In the genomic region with DNA sequence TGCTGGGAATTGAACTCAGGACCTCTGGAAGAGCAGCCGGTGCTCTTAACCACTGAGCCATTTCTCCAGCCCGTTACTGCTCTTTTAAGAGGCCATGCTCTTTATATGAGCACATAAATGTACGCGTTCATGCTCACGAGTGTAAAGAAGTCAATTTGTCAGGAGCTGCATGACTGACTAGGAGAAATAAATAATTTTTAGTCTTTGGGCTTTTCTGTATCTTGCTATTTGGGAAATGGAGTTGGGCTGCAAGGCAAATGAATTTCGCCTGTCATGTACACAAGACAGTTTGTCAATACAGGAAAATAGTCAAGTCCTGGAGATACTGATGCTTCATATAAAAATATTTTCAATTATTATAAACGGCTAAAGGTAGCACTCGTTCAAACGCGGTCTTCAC, we compare ENCODE assay signal across 8 mouse cellular contexts. TPM values are rescaled to one million over a fixed set of nuclear protein-coding genes. Genes with fewer than 3 reads are reported as not detected.
DNase-seq lines count a peak whose midpoint lies in the region; ATAC-seq and TF ChIP-seq lines count a peak whose summit lies in the region.

No protein-coding gene starts in this region.

- no peak for DNase-seq in heart, embryonic 10.5 days (ENCODE audit: low spot score)
- no peak for DNase-seq in heart, postnatal 25 days (ENCODE audit: low spot score)
- DNase-seq in forebrain, embryonic 11.5 days (ENCODE audit: low spot score), result no peak
- no peak for DNase-seq in adrenal gland, postnatal 36 days
- no peak for DNase-seq in right cerebral cortex, postnatal 25 days
- no peak for DNase-seq in kidney, postnatal 25 days

- intact Hi-C loops in heart, postnatal 25 days (cut with DNase I), result no loop called here

- H3K4me2 ChIP-seq in forebrain, embryonic 11.5 days (ENCODE audit: low read depth, low read length, severe bottlenecking), result peak overlapping the region; percentile 70
- peak overlapping the region; percentile 75 for H3K4me2 ChIP-seq in liver, embryonic 12.5 days

- peaks cover 25% of the 10 kb centered on the region; the same call in 1 of the 2 replicates for H3K36me3 ChIP-seq in heart, embryonic 10.5 days
- H3K36me3 ChIP-seq in C2C12 (ENCODE audit: control insufficient read depth, insufficient read depth), result no peaks in the 10 kb centered on the region
- no peaks in the 10 kb centered on the region for H3K36me3 ChIP-seq in forebrain, embryonic 11.5 days (ENCODE audit: control insufficient read depth, insufficient read depth, low read length)
- peaks cover 19% of the 10 kb centered on the region for H3K36me3 ChIP-seq in liver, embryonic 12.5 days

- peaks cover 9% of the 10 kb centered on the region for H3K4me1 ChIP-seq in heart, embryonic 10.5 days
- H3K4me1 ChIP-seq in forebrain, embryonic 11.5 days (replicated peaks; ENCODE audit: control insufficient read depth, insufficient read depth, low read length), result 0 out of 2 replicates have a peak, but pooled peaks cover 2% of the 10 kb centered on the region
- peaks cover 16% of the 10 kb centered on the region for H3K4me1 ChIP-seq in liver, embryonic 12.5 days

- no peaks in the 10 kb centered on the region for H3K79me2 ChIP-seq in C2C12 (ENCODE audit: control insufficient read depth, insufficient read depth)

- no peaks in the 10 kb centered on the region for H3K9me3 ChIP-seq in heart, embryonic 10.5 days
- no peaks in the 10 kb centered on the region for H3K9me3 ChIP-seq in forebrain, embryonic 11.5 days (ENCODE audit: control insufficient read depth, low read length)
- no peaks in the 10 kb centered on the region for H3K9me3 ChIP-seq in liver, embryonic 12.5 days (replicated peaks)

- H3K79me3 ChIP-seq in C2C12 (ENCODE audit: low read depth), result no peaks in the 10 kb centered on the region

- peak overlapping the region; percentile 94 for H3K9ac ChIP-seq in forebrain, embryonic 11.5 days (ENCODE audit: low read length)
- H3K9ac ChIP-seq in liver, embryonic 12.5 days, result peak overlapping the region; percentile 81

- no peak for TF ChIP-seq CTCF in C2C12 (IDR thresholded peaks at IDR 0.05; ENCODE audit: control insufficient read depth, insufficient read depth, insufficient read length)

- 53% methylated on average over 10 of the region's 10 CpGs for WGBS in heart, embryonic 10.5 days
- 52% methylated on average over 10 of the region's 10 CpGs for WGBS in forebrain, embryonic 11.5 days
- 43% methylated on average over 10 of the region's 10 CpGs for WGBS in liver, embryonic 12.5 days (ENCODE audit: insufficient replicate concordance)

- H3ac ChIP-seq in C2C12 (ENCODE audit: control insufficient read depth, insufficient read length, low read depth), result no peak overlapping the region

- ATAC-seq in forebrain, embryonic 11.5 days (replicated peaks; ENCODE audit: low FRiP score), result no peak
- no peak for ATAC-seq in liver, embryonic 12.5 days

- H3K27me3 ChIP-seq in heart, embryonic 10.5 days (ENCODE audit: insufficient read depth, poor library complexity, severe bottlenecking), result no peaks in the 10 kb centered on the region
- no peaks in the 10 kb centered on the region for H3K27me3 ChIP-seq in C2C12 (ENCODE audit: control insufficient read depth, insufficient read depth, insufficient read length)
- H3K27me3 ChIP-seq in forebrain, embryonic 11.5 days (ENCODE audit: control insufficient read depth, insufficient read depth, low read length), result no peaks in the 10 kb centered on the region
- H3K27me3 ChIP-seq in liver, embryonic 12.5 days (replicated peaks), result no peaks in the 10 kb centered on the region

- peak overlapping the region; percentile 97 for H3K27ac ChIP-seq in heart, embryonic 10.5 days
- peak overlapping the region; percentile 91 for H3K27ac ChIP-seq in forebrain, embryonic 11.5 days (ENCODE audit: low read depth, low read length)
- H3K27ac ChIP-seq in liver, embryonic 12.5 days, result peak overlapping the region; percentile 87

- H3K4me3 ChIP-seq in heart, embryonic 10.5 days, result peak overlapping the region; percentile 84
- H3K4me3 ChIP-seq in C2C12 (ENCODE audit: insufficient read depth, poor library complexity, severe bottlenecking), result peak overlapping the region; percentile 37
- peak overlapping the region; percentile 69 for H3K4me3 ChIP-seq in forebrain, embryonic 11.5 days (ENCODE audit: low read depth, low read length)
- H3K4me3 ChIP-seq in liver, embryonic 12.5 days, result peak overlapping the region; percentile 69

TF ChIP-seq in C2C12, 6 proteins besides CTCF, POLR2A, EP300 and RAD21:
- no peak for TF ChIP-seq MAX (IDR thresholded peaks at IDR 0.05)
- TF ChIP-seq FOSL1 (IDR thresholded peaks at IDR 0.05; ENCODE audit: insufficient read depth, low read length, poor library complexity, severe bottlenecking), result no peak
- no peak for TF ChIP-seq CEBPB (IDR thresholded peaks at IDR 0.05; ENCODE audit: low read depth)
- TF ChIP-seq MYOG (IDR thresholded peaks at IDR 0.05; ENCODE audit: control insufficient read depth, extremely low read depth, insufficient read length), result no peak
- no peak for TF ChIP-seq MYOD1 (IDR thresholded peaks at IDR 0.05; ENCODE audit: control insufficient read depth, insufficient read length, low read depth)

RNA-seq across cellular contexts. Expression of gene Zfp74, which starts 0.8 kb away (rescaled TPM):
- 10.3 and 10.9 TPM in 2 replicates for polyA plus RNA-seq in heart, embryonic 10.5 days (2016; fragmentation: Nextera tagmentation; extraction: Ambion mirVana)
- total RNA-seq in heart, postnatal 25 days (2021), result 1 to 10 TPM; 6.6 to 7.8 TPM
- 1.9 TPM for polyA plus RNA-seq in C2C12 (2012; fragmentation: generic; extraction: Trizol)
- 13.1 and 13.2 TPM in 2 replicates for polyA plus RNA-seq in forebrain, embryonic 11.5 days (2014; fragmentation: Nextera tagmentation; extraction: Ambion mirVana)
- 3.6 and 4.8 TPM in 2 replicates for polyA plus RNA-seq in liver, embryonic 12.5 days (2016; fragmentation: Nextera tagmentation; extraction: Ambion mirVana)
- total RNA-seq in adrenal gland, postnatal 36 days (2021), result 1 to 10 TPM; 8.2 to 9.2 TPM

RNA-seq across cellular contexts. Expression of gene Zfp568, which starts 30.7 kb away (rescaled TPM):
- 32.0 and 33.8 TPM in 2 replicates for polyA plus RNA-seq in heart, embryonic 10.5 days (2016; fragmentation: Nextera tagmentation; extraction: Ambion mirVana)
- total RNA-seq in heart, postnatal 25 days (2021), result 10 to 100 TPM; 24.5 to 28.1 TPM
- polyA plus RNA-seq in C2C12 (2012; fragmentation: generic; extraction: Trizol), result 11.0 TPM
- polyA plus RNA-seq in forebrain, embryonic 11.5 days (2014; fragmentation: Nextera tagmentation; extraction: Ambion mirVana), result 13.6 and 15.3 TPM in 2 replicates
- 13.4 and 14.2 TPM in 2 replicates for polyA plus RNA-seq in liver, embryonic 12.5 days (2016; fragmentation: Nextera tagmentation; extraction: Ambion mirVana)
- 10 to 100 TPM; 12.4 to 13.8 TPM for total RNA-seq in adrenal gland, postnatal 36 days (2021)

RNA-seq across cellular contexts. Expression of gene Zfp383, which starts 45.1 kb away (rescaled TPM):
- 2.1 and 3.7 TPM in 2 replicates for polyA plus RNA-seq in heart, embryonic 10.5 days (2016; fragmentation: Nextera tagmentation; extraction: Ambion mirVana)
- total RNA-seq in heart, postnatal 25 days (2021), result 1 to 10 TPM; 6.2 to 8.2 TPM
- polyA plus RNA-seq in C2C12 (2012; fragmentation: generic; extraction: Trizol), result 1.8 TPM
- polyA plus RNA-seq in forebrain, embryonic 11.5 days (2014; fragmentation: Nextera tagmentation; extraction: Ambion mirVana), result 7.5 and 7.9 TPM in 2 replicates
- 0.54 and 0.55 TPM in 2 replicates for polyA plus RNA-seq in liver, embryonic 12.5 days (2016; fragmentation: Nextera tagmentation; extraction: Ambion mirVana)
- 1 to 10 TPM; 6.5 TPM for total RNA-seq in adrenal gland, postnatal 36 days (2021)

RNA-seq across cellular contexts. Expression of gene Zfp27, which starts 46.7 kb away (rescaled TPM):
- polyA plus RNA-seq in heart, embryonic 10.5 days (2016; fragmentation: Nextera tagmentation; extraction: Ambion mirVana), result 8.2 and 9.5 TPM in 2 replicates
- 1 to 10 TPM; 7.0 to 8.7 TPM for total RNA-seq in heart, postnatal 25 days (2021)
- polyA plus RNA-seq in C2C12 (2012; fragmentation: generic; extraction: Trizol), result 3.0 TPM
- 12.4 and 13.7 TPM in 2 replicates for polyA plus RNA-seq in forebrain, embryonic 11.5 days (2014; fragmentation: Nextera tagmentation; extraction: Ambion mirVana)
- polyA plus RNA-seq in liver, embryonic 12.5 days (2016; fragmentation: Nextera tagmentation; extraction: Ambion mirVana), result 2.6 and 3.4 TPM in 2 replicates
- 10 to 100 TPM in 1 of 2 experiments, 1 to 10 TPM in 1; 8.5 to 11.2 TPM for total RNA-seq in adrenal gland, postnatal 36 days (2021)
